Mouse (Mus musculus): ENCODE measurements at regions not wholly inside any gene's neighbourhood (a gene's known extent, or its start where the extent isn't known, plus 50 kb on each side); places are given as distances from the start of the nearest gene placed in this dataset.

DNA sequence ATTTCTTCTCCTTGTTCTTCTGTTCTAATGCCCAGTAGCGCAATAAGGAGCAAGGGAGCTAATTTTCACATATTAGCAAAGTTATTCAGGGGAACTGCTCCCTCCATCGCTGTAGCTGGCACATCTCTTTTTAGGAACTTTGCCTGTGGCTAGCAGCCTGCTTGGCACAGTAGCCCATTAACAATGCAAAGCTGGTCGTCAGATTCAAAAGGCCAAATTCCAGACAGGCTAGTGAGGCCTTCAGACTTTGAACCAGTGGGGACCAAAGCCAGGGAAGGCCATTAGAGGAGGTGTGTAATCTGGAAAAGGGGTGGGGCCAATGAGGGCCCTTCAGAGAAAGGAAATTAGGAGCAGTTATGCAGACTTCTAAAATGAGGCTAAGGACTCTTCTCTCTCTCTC is 181.5 kb downstream of the Emp1 start:
- no peak for TF ChIP-seq POLR2AphosphoS5 (IDR thresholded peaks at IDR 0.05; ENCODE audit: borderline replicate concordance, low read depth, low read length)
- TF ChIP-seq CHD2 (IDR thresholded peaks at IDR 0.05; ENCODE audit: low read length): no peak
- TF ChIP-seq CTCF (IDR thresholded peaks at IDR 0.05 in 2 of 3, conservative IDR thresholded peaks at IDR 0.05 in 1 of 3; ENCODE audit: control insufficient read depth in 1 of 3, insufficient read depth in 1 of 3, low read depth in 2 of 3, low read length in 3 of 3, poor library complexity in 1 of 3, severe bottlenecking in 1 of 3): no peak
- TF ChIP-seq MYC (IDR thresholded peaks at IDR 0.05; ENCODE audit: low read depth, low read length): no peak
- TF ChIP-seq USF1 (IDR thresholded peaks at IDR 0.05; ENCODE audit: low read depth, low read length): no peak
- TF ChIP-seq NELFE (IDR thresholded peaks at IDR 0.05; ENCODE audit: low read depth, low read length): no peak
- no peak for TF ChIP-seq EP300 (IDR thresholded peaks at IDR 0.05; ENCODE audit: low read depth in 1 of 2, low read length in 2 of 2)
- TF ChIP-seq GATA1 (IDR thresholded peaks at IDR 0.05; ENCODE audit: low read depth, low read length): no peak
- no peak for TF ChIP-seq POLR2AphosphoS2 (IDR thresholded peaks at IDR 0.05; ENCODE audit: low read length)
- no peak for TF ChIP-seq POLR2A (IDR thresholded peaks at IDR 0.05; ENCODE audit: control insufficient read depth in 1 of 2, insufficient read depth in 1 of 2, low read depth in 1 of 2, low read length in 2 of 2, poor library complexity in 1 of 2)
- TF ChIP-seq MAFK (IDR thresholded peaks at IDR 0.05; ENCODE audit: borderline replicate concordance, low read depth, low read length): no peak

Measured in MEL (cell line).